Mouse (Mus musculus) hindbrain, embryonic 11.5 days (tissue): ENCODE measurements around the gene Rbm8a. TPM values are rescaled to one million over a fixed set of nuclear protein-coding genes. Genes with fewer than 3 reads are reported as not detected.

Experiments
- ATAC-seq: fragments of 200-750 bp; cut with Nextera tagmentation; 2 replicates; pipeline ENCODE4 v1.8.0; 2017; ENCODE audit warnings: mild to moderate bottlenecking, moderate TSS enrichment, moderate library complexity; ENCODE audit not compliant: low FRiP score
- DNase-seq: peaks from one replicate; pipeline ENCODE4 v3.0.0-alpha.2; 2015; ENCODE audit warnings: low spot score
- H3K27ac ChIP-seq: fragments of 300-500 bp; sonication (generic); 2 replicates; pipeline ENCODE4 v1.5.1; 2014; ENCODE audit warnings: mild to moderate bottlenecking, low read depth, low read length
- H3K27me3 ChIP-seq: fragments of 300-500 bp; sonication (generic); 2 replicates; pipeline ENCODE4 v1.6.1; 2014; ENCODE audit warnings: mild to moderate bottlenecking, low read length, moderate library complexity, mixed read lengths; ENCODE audit not compliant: control insufficient read depth, insufficient read depth
- H3K36me3 ChIP-seq: fragments of 300-500 bp; sonication (generic); 2 replicates; pipeline ENCODE4 v1.6.1; 2014; ENCODE audit warnings: mild to moderate bottlenecking, low read length, moderate library complexity, mixed read lengths; ENCODE audit not compliant: control insufficient read depth, insufficient read depth
- H3K4me1 ChIP-seq: fragments of 300-500 bp; sonication (generic); replicated peaks from 2 replicates; pipeline ENCODE4 v1.6.1; 2014; ENCODE audit warnings: low read length, mixed read lengths; ENCODE audit not compliant: control insufficient read depth, insufficient read depth
- H3K4me2 ChIP-seq: fragments of 300-500 bp; sonication (generic); replicated peaks from 2 replicates; pipeline ENCODE4 v1.6.1; 2014; ENCODE audit warnings: mild to moderate bottlenecking, low read depth, low read length
- H3K4me3 ChIP-seq: fragments of 300-500 bp; sonication (generic); 2 replicates; pipeline ENCODE4 v1.5.1; 2014; ENCODE audit warnings: low read depth, low read length
- H3K9ac ChIP-seq: fragments of 300-500 bp; sonication (generic); 2 replicates; pipeline ENCODE4 v1.6.1; 2014; ENCODE audit warnings: low read depth, low read length
- H3K9me3 ChIP-seq: fragments of 300-500 bp; sonication (generic); 2 replicates; pipeline ENCODE4 v1.6.1; 2016; ENCODE audit warnings: low read length; ENCODE audit not compliant: control insufficient read depth
- WGBS: fragments of 180-500 bp; shearing (Covaris S2); extraction: QIAGEN DNeasy Blood & Tissue Kit; methylation state at CpG from one replicate; pipeline ENCODE4 v1.1.7; 2014; 5-methylcytosine and 5-hydroxymethylcytosine counted together
- polyA plus RNA-seq: library from polyadenylated mRNA; unstranded; fragments of >200 nt; fragmentation: Nextera tagmentation; extraction: Ambion mirVana; gene quantifications from 2 replicates; pipeline ENCODE4 v1.2.1, GENCODE M21; 2014

Gene Rbm8a
- polyA plus RNA-seq, 1 experiment from 2014 or later = 178 TPM

DNA sequence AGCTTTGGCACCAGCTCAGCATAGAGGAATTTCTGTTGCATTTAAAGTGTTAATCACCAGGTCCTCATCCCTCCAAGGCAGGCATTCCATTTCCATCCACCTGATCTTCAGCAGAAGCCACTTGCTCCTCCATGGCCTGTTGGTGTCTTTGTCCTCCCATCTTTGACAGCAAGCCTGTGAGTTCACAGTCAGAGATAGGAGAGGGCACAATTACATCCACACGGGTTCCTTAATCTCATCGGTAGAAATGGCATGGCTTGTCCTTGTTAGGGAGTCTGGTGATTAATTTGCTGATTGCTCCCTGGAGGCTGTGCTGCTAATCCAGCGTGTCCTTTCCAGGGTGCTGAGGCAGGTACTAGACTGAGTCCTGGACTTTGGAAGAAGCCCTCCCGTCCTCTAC, 43.8 kb downstream of the Rbm8a start:
- 82% methylated on average over 4 of the region's 4 CpGs for WGBS
- no peak for DNase-seq
- no peak overlapping the region for H3K27ac ChIP-seq
- H3K27me3 ChIP-seq = no peaks in the 10 kb centered on the region
- no peaks in the 10 kb centered on the region for H3K36me3 ChIP-seq
- H3K9ac ChIP-seq = no peak overlapping the region
- H3K4me2 ChIP-seq = no peak overlapping the region
- ATAC-seq = no peak
- 0 out of 2 replicates have a peak, but pooled peaks cover 2% of the 10 kb centered on the region for H3K4me1 ChIP-seq
- H3K4me3 ChIP-seq = no peak overlapping the region
- no peaks in the 10 kb centered on the region for H3K9me3 ChIP-seq

DNA sequence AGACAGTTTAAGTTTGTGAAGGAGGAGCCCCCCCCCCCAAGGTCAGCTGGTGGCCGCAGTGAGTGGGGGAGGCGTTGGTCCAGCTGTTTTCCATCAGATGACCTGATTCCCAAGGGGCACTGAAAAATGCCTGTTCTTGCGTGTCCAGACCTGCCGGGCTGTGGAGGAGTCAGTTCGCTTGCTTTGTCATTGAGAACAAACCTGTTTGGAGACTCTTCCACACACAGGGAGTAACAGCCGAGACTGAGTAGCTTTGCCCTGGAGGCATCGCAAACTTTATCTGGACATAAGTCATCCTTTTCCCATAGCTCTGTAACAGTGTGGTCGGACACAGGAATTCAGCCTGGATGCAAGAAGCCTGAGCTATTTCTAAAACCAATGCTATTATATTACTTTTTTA, 44.7 kb downstream of the Rbm8a start:
- Histone ChIP-seq H3K4me3 (no peak overlapping the region), H3K4me1 (0 out of 2 replicates have a peak, but pooled peaks cover 2% of the 10 kb centered on the region), H3K9ac (no peak overlapping the region), H3K4me2 (no peak overlapping the region), H3K36me3 (no peaks in the 10 kb centered on the region), H3K27ac (no peak overlapping the region), H3K27me3 (no peaks in the 10 kb centered on the region), H3K9me3 (no peaks in the 10 kb centered on the region)
- WGBS = 60% methylated on average over 8 of the region's 8 CpGs
- DNase-seq = no peak
- no peak for ATAC-seq

DNA sequence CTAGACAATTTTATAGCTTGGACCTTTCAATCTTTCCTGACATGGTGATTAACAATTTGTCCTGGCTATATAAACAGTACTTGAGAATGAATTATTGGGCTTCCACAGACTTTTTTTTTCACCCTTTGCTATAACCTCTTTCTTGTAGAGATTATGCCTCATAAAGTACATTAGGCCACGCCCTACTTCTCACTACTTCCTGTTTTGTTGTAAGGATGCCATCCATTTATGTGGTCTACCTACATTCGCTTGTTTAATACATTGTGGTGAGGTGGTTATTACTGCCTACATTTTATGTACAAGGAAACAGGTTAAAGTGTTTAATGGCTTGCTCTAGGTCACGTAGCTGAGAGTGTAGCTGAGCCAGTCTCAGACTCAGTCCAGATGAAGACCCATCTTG, 45.4 kb downstream of the Rbm8a start:
- H3K9ac ChIP-seq = no peak overlapping the region
- no peak overlapping the region for H3K27ac ChIP-seq
- H3K4me1 ChIP-seq = 0 out of 2 replicates have a peak, but pooled peaks cover 2% of the 10 kb centered on the region
- no peaks in the 10 kb centered on the region for H3K36me3 ChIP-seq
- no peak overlapping the region for H3K4me2 ChIP-seq
- no peak overlapping the region for H3K4me3 ChIP-seq
- no peaks in the 10 kb centered on the region for H3K27me3 ChIP-seq
- H3K9me3 ChIP-seq = no peaks in the 10 kb centered on the region
- WGBS = 86% methylated on average over 3 of the region's 3 CpGs
- ATAC-seq (no peak), DNase-seq (no peak)

DNA sequence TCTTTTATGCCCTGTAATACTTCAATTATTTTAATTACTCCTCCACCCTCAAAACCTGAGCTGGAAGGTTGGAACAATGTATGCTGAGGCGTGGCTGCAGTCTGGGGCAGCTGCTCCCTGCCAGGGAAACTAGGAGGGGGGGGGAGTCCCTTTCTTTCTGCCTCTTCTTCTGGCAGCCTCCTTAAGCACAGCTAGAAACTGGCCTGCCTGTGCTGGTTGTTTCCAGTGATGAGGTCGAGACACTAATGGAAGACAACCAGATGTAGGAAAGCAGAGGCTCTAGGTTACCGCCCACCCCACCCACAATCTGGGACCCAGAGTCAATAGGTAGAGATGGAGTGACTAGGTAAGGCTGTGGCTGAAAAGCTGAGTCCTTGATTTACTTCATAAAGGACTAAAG, 46.0 kb downstream of the Rbm8a start:
- no peak overlapping the region for H3K9ac ChIP-seq
- H3K4me2 ChIP-seq = no peak overlapping the region
- H3K4me1 ChIP-seq = no peaks in the 10 kb centered on the region
- H3K27me3 ChIP-seq = no peaks in the 10 kb centered on the region
- 36% methylated on average over 3 of the region's 3 CpGs for WGBS
- DNase-seq = no peak
- no peak overlapping the region for H3K27ac ChIP-seq
- no peak for ATAC-seq
- no peak overlapping the region for H3K4me3 ChIP-seq
- H3K9me3 ChIP-seq = no peaks in the 10 kb centered on the region
- H3K36me3 ChIP-seq = no peaks in the 10 kb centered on the region

DNA sequence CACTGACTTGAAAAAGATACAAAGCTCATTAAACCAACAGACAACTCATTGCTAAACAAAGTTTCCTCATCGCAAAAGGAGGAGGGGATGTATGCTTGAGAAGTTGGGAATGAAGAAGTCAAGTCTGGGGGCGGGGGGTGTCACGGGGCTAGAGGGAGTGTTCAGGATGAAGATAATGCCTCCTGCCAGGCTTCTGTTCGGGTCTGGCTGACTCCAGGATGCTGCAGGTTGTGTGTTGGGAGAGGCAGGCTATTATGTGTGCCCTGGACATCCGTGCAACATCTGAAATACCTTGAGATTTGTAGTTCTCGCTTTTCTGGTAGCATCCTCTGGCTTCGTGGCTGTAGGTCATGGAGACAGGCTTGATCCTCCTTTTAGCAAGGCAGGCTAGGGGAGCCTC, 48.7 kb downstream of the Rbm8a start:
- H3K27ac ChIP-seq = no peak overlapping the region
- H3K36me3 ChIP-seq = no peaks in the 10 kb centered on the region
- ATAC-seq = no peak
- H3K4me2 ChIP-seq = no peak overlapping the region
- no peaks in the 10 kb centered on the region for H3K4me1 ChIP-seq
- H3K9ac ChIP-seq = no peak overlapping the region
- DNase-seq = no peak
- H3K27me3 ChIP-seq = no peaks in the 10 kb centered on the region
- no peaks in the 10 kb centered on the region for H3K9me3 ChIP-seq
- H3K4me3 ChIP-seq = no peak overlapping the region
- 66% methylated on average over 7 of the region's 7 CpGs for WGBS

DNA sequence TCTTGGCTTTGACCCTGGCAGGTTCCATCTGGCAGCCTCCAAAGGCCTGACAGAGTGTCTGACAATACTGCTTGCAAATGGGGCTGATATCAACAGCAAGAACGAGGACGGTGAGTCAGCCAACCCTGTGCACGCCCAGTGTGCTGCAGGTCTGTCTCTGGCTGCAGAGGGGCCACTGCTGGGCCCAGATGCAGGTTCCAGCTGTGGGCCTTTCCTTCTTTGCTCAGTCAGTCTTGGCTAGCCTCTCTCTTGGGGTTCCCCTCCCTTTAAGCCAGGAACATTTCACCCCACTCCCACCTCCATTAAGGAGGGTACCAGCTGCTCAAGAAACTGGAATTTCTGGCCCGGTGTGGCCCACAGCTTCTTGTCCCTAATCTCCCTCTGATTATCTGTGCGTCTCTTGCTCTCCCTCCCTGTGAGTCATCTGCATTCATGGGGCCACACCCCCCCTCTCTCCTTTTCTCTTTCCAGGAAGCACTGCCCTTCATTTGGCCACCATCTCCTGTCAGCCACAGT, 49.5 kb downstream of the Rbm8a start:
- ATAC-seq (no peak), DNase-seq (no peak)
- Histone ChIP-seq H3K27ac (no peak overlapping the region), H3K4me3 (no peak overlapping the region), H3K4me1 (no peaks in the 10 kb centered on the region), H3K27me3 (no peaks in the 10 kb centered on the region), H3K4me2 (no peak overlapping the region), H3K36me3 (no peaks in the 10 kb centered on the region), H3K9ac (no peak overlapping the region), H3K9me3 (no peaks in the 10 kb centered on the region)
- WGBS = 29% methylated on average over 5 of the region's 5 CpGs

DNA sequence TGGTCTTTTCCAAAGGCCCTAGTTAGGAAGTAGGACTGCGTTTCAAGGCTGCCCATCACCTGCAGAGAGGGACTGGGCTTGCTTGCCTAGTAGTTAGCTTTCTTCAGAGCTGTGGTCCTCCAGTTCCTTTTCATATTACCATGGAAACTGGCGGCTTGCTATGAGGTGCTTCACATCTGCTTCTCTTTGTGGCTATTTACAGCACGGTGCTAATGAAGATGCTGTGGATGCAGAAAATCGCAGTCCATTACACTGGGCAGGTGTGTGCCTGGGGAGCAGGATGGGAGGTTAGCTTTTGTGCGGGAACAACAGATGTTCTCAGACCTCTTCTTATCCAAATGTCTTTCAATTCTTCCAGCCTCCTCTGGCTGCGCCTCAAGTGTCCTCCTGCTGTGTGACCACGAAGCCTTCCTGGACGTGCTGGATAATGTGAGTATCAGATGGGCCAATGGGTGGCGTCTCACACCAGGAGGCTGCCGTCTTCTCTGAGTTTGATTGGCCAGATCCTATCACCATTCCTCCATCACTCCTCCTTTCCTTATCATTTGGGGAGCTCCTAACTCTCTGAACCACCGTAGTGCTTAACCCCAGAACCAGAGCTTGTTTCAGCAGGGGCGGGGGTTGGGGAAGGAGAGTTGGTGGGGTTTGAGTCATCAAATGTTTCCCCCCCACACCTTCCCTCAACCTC, 50.7 kb downstream of the Rbm8a start:
- DNase-seq = no peak
- Histone ChIP-seq H3K9ac (no peak overlapping the region), H3K27ac (no peak overlapping the region), H3K27me3 (no peaks in the 10 kb centered on the region; the same call in 1 of the 2 replicates), H3K4me3 (no peak overlapping the region), H3K36me3 (no peaks in the 10 kb centered on the region), H3K4me1 (no peaks in the 10 kb centered on the region), H3K4me2 (no peak overlapping the region), H3K9me3 (no peaks in the 10 kb centered on the region)
- ATAC-seq = no peak
- 19% methylated on average over 12 of the region's 12 CpGs for WGBS

Other genes starting within 250 kb of the Rbm8a start
- not detected in 2 replicates for gene BC107364, start 177.6 kb upstream of the Rbm8a start, polyA plus RNA-seq
- gene Hfe2, start 104.8 kb upstream of the Rbm8a start, polyA plus RNA-seq = 1.5 and 1.6 TPM in 2 replicates
- gene Txnip, start 72.0 kb upstream of the Rbm8a start, polyA plus RNA-seq = 48.9 and 53.4 TPM in 2 replicates
- 0.46 and 0.70 TPM in 2 replicates for gene Gm16253, start 52.9 kb upstream of the Rbm8a start, polyA plus RNA-seq
- gene Polr3gl, start 35.8 kb upstream of the Rbm8a start, polyA plus RNA-seq = 15.4 and 16.6 TPM in 2 replicates
- gene Ankrd34a, start 33.3 kb upstream of the Rbm8a start, polyA plus RNA-seq = 2.0 and 2.4 TPM in 2 replicates
- 7.1 and 7.8 TPM in 2 replicates for gene Lix1l, start 28.8 kb upstream of the Rbm8a start, polyA plus RNA-seq
- gene Pex11b, start 5.4 kb downstream of the Rbm8a start, polyA plus RNA-seq = 42.8 and 44.6 TPM in 2 replicates
- gene Gm42957, start 5.5 kb downstream of the Rbm8a start, polyA plus RNA-seq = 0.04 and 0.22 TPM in 2 replicates
- 0.53 and 1.3 TPM in 2 replicates for gene Itga10, start 15.7 kb downstream of the Rbm8a start, polyA plus RNA-seq
- 0.25 and 0.40 TPM in 2 replicates for gene Ankrd35, start 40.2 kb downstream of the Rbm8a start, polyA plus RNA-seq
- 25.2 and 28.2 TPM in 2 replicates for gene Pias3, start 66.5 kb downstream of the Rbm8a start, polyA plus RNA-seq
- gene Nudt17, start 78.6 kb downstream of the Rbm8a start, polyA plus RNA-seq = 12.8 and 14.4 TPM in 2 replicates
- gene Polr3c, start 97.7 kb downstream of the Rbm8a start, polyA plus RNA-seq = 38.0 and 38.1 TPM in 2 replicates
- 90.0 and 90.4 TPM in 2 replicates for gene Rnf115, start 97.7 kb downstream of the Rbm8a start, polyA plus RNA-seq
- not detected in 2 replicates for gene Pdzk1, start 199.4 kb downstream of the Rbm8a start, polyA plus RNA-seq
- gene Cd160, start 199.4 kb downstream of the Rbm8a start, polyA plus RNA-seq = 0.18 and 0.20 TPM in 2 replicates